Mouse (Mus musculus) kidney, embryonic 16.5 days (tissue): Measurements from ENCODE around the gene Epsti1. TPM values are rescaled to one million over a fixed set of nuclear protein-coding genes. Genes with fewer than 3 reads are reported as not detected.

Source experiments
- ATAC-seq: fragments of 200-750 bp; cut with Nextera tagmentation; 2 replicates; pipeline ENCODE4 v1.8.0; 2017; ENCODE audit warnings: moderate TSS enrichment; ENCODE audit not compliant: low FRiP score, low TSS enrichment
- H3K27ac ChIP-seq: fragments of 300-500 bp; sonication (generic); 2 replicates; pipeline ENCODE4 v1.5.1; 2014; ENCODE audit warnings: low read length
- H3K27me3 ChIP-seq: fragments of 300-500 bp; sonication (generic); 2 replicates; pipeline ENCODE4 v1.6.1; 2014; ENCODE audit warnings: low read length, control low read depth, mixed read lengths; ENCODE audit not compliant: insufficient read depth
- H3K36me3 ChIP-seq: fragments of 300-500 bp; sonication (generic); 2 replicates; pipeline ENCODE4 v1.6.1; 2014; ENCODE audit warnings: low read length, control low read depth, mixed read lengths; ENCODE audit not compliant: insufficient read depth
- H3K4me1 ChIP-seq: fragments of 300-500 bp; sonication (generic); 2 replicates; pipeline ENCODE4 v1.6.1; 2014; ENCODE audit warnings: low read length, control low read depth, mixed read lengths; ENCODE audit not compliant: insufficient read depth
- H3K4me2 ChIP-seq: fragments of 300-500 bp; sonication (generic); replicated peaks from 2 replicates; pipeline ENCODE4 v1.6.1; 2014; ENCODE audit warnings: low read depth, low read length
- H3K4me3 ChIP-seq: fragments of 300-500 bp; sonication (generic); 2 replicates; pipeline ENCODE4 v1.5.1; 2014; ENCODE audit warnings: mild to moderate bottlenecking, low read length
- H3K9ac ChIP-seq: fragments of 300-500 bp; sonication (generic); replicated peaks from 2 replicates; pipeline ENCODE4 v1.6.1; 2014; ENCODE audit warnings: low read length
- H3K9me3 ChIP-seq: fragments of 300-500 bp; sonication (generic); 2 replicates; pipeline ENCODE4 v1.6.1; 2016; ENCODE audit warnings: low read length, control low read depth
- WGBS: fragments of 180-500 bp; shearing (Covaris S2); extraction: QIAGEN DNeasy Blood & Tissue Kit; methylation state at CpG from one replicate; pipeline ENCODE4 v1.1.7; 2014; 5-methylcytosine and 5-hydroxymethylcytosine counted together
- polyA plus RNA-seq: library from polyadenylated mRNA; unstranded; fragments of >200 nt; fragmentation: Nextera tagmentation; extraction: Ambion mirVana; gene quantifications from 2 replicates; pipeline ENCODE4 v1.2.1, GENCODE M21; 2015

Epsti1 gene
- polyA plus RNA-seq, 1 experiment from 2014 or later, result 1.4 TPM

- WGBS, result 81% methylated on average over 5 of the region's 5 CpGs
- no peaks in the 10 kb centered on the region for H3K9me3 ChIP-seq
These were observed 77.5 kb downstream of the Epsti1 start for GRCm38 (mm10) chr14:77981516-77981915.

GRCm38 (mm10) chr14:77997731-77998130 lies 93.7 kb downstream of the Epsti1 start:
- H3K27ac ChIP-seq, result no peak overlapping the region
- no peak overlapping the region for H3K4me3 ChIP-seq
- no peaks in the 10 kb centered on the region for H3K27me3 ChIP-seq
- H3K4me2 ChIP-seq, result no peak overlapping the region
- H3K4me1 ChIP-seq, result no peaks in the 10 kb centered on the region
- no peak for ATAC-seq
- H3K9me3 ChIP-seq, result no peaks in the 10 kb centered on the region
- H3K9ac ChIP-seq, result no peak overlapping the region
- no peaks in the 10 kb centered on the region for H3K36me3 ChIP-seq

More at GRCm38 (mm10) chr14:77981516-77981915, 77.5 kb downstream of the Epsti1 start:
- Histone ChIP-seq H3K4me3 (no peak overlapping the region), H3K27me3 (no peaks in the 10 kb centered on the region), H3K4me2 (no peak overlapping the region), H3K36me3 (no peaks in the 10 kb centered on the region), H3K9ac (no peak overlapping the region), H3K4me1 (no peaks in the 10 kb centered on the region), H3K27ac (no peak overlapping the region)
- no peak for ATAC-seq

DNA sequence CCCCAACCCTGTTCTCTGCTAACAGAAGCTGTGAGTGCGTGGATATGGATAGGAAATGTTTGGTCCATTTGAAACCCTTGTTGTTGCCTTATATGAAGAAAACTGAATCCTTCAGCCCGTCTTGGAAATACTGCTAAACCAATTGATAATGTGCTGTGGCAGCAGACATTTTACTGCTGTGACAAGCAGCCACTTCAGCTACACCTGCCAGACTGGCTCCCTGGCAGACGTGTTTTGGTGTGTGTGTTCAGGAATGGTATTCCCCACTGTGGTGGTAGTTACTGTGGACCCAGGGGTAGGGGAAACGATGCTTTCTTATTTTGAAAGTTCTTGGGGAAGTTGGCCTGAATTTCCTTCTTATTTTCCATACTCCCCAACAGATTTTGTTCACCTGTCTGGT lies 100.4 kb downstream of the Epsti1 start:
- 86% methylated on average over 4 of the region's 4 CpGs for WGBS
- no peak overlapping the region for H3K27ac ChIP-seq
- H3K9ac ChIP-seq, result no peak overlapping the region
- H3K27me3 ChIP-seq, result no peaks in the 10 kb centered on the region
- no peaks in the 10 kb centered on the region for H3K4me1 ChIP-seq
- H3K36me3 ChIP-seq, result no peaks in the 10 kb centered on the region
- H3K4me3 ChIP-seq, result no peak overlapping the region
- H3K4me2 ChIP-seq, result no peak overlapping the region
- no peak for ATAC-seq
- H3K9me3 ChIP-seq, result no peaks in the 10 kb centered on the region

GRCm38 (mm10) chr14:78008019-78008418 lies 104.0 kb downstream of the Epsti1 start:
- no peaks in the 10 kb centered on the region for H3K36me3 ChIP-seq
- no peak overlapping the region for H3K9ac ChIP-seq
- WGBS, result 43% methylated on average over 6 of the region's 6 CpGs
- no peaks in the 10 kb centered on the region for H3K4me1 ChIP-seq
- ATAC-seq, result no peak
- H3K4me3 ChIP-seq, result no peak overlapping the region
- no peaks in the 10 kb centered on the region for H3K27me3 ChIP-seq
- no peak overlapping the region for H3K27ac ChIP-seq
- no peak overlapping the region for H3K4me2 ChIP-seq
- H3K9me3 ChIP-seq, result no peaks in the 10 kb centered on the region

- peak overlapping the region; percentile 12; the same call in 1 of the 2 replicates for H3K4me2 ChIP-seq
- no peaks in the 10 kb centered on the region for H3K9me3 ChIP-seq
- WGBS, result 51% methylated on average over 10 of the region's 10 CpGs
- no peaks in the 10 kb centered on the region for H3K36me3 ChIP-seq
- no peak overlapping the region for H3K27ac ChIP-seq
- H3K4me3 ChIP-seq, result no peak overlapping the region
- H3K9ac ChIP-seq, result no peak overlapping the region
- no peaks in the 10 kb centered on the region for H3K27me3 ChIP-seq
- H3K4me1 ChIP-seq, result no peaks in the 10 kb centered on the region
- ATAC-seq, result no peak
These were observed 107.8 kb downstream of the Epsti1 start for GRCm38 (mm10) chr14:78011808-78012207.

DNA sequence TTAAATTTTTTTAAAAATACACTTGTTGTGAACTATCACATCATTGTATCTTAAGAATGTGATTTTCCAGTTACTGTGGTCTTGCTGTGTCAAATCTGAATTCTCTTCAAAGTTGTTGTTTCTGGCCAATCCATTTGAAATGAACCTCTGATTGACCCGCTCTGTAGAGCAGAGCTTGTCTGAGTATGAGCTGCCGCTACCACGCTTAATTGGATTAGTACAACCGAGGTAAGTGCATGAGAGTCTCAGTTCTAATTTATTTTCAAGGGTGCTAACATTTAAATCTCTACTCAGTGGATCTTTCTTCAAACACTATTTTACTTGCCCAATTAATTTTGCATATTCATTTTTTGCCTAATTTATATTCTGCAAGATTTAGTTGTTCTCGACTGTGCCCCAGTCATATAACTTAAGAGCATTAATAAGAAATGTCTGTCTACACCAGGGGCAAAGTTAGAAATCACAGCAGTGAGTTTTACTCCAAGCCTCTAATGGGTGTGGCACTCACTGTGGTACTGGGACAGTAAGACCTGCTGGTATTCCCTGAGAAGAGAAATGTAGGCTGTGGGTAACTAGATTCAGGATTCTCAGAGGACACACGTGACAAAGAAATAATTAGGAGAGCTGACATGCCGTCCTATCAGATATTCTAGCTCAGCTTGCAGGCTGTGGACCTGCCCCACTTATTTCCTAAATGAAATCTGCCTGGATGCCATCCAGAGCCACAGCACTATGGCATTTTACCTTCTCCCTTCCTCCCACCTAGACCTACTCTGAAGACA lies 111.7 kb downstream of the Epsti1 start:
- ATAC-seq, result no peak
- no peaks in the 10 kb centered on the region for H3K4me1 ChIP-seq
- H3K36me3 ChIP-seq, result no peaks in the 10 kb centered on the region
- no peak overlapping the region for H3K4me3 ChIP-seq
- H3K27ac ChIP-seq, result no peak overlapping the region
- no peaks in the 10 kb centered on the region for H3K9me3 ChIP-seq
- 76% methylated on average over 7 of the region's 7 CpGs for WGBS
- H3K27me3 ChIP-seq, result no peaks in the 10 kb centered on the region
- no peak overlapping the region for H3K9ac ChIP-seq
- H3K4me2 ChIP-seq, result no peak overlapping the region

- Histone ChIP-seq H3K4me1 (no peaks in the 10 kb centered on the region), H3K36me3 (no peaks in the 10 kb centered on the region), H3K27ac (no peak overlapping the region), H3K9me3 (no peaks in the 10 kb centered on the region), H3K4me2 (no peak overlapping the region), H3K9ac (no peak overlapping the region), H3K27me3 (no peaks in the 10 kb centered on the region), H3K4me3 (no peak overlapping the region)
- WGBS, result 71% methylated on average over 4 of the region's 4 CpGs
- no peak for ATAC-seq
These were observed 112.4 kb downstream of the Epsti1 start for GRCm38 (mm10) chr14:78016398-78016797.

DNA sequence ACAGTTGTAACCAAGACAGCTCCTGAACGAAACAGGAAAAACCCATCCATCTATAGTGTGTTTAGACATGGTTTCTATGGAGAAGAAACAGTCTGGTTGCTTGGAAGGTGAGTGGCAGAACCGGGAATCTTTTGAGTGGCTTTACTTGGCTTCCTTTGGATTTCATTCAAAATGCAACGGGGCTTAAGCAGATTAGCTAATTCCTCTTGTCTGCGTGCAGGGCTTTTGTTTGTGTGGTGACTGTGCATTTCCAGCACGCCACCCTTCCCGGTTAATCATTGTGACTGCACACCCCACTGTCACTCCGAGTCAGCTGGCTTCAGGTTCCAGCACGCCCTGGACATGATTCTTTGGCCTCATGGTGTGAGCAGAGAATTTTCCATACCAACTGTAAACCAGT lies 115.9 kb downstream of the Epsti1 start:
- no peak for ATAC-seq
- 73% methylated on average over 8 of the region's 8 CpGs for WGBS
- no peaks in the 10 kb centered on the region for H3K4me1 ChIP-seq
- H3K27ac ChIP-seq, result no peak overlapping the region
- H3K27me3 ChIP-seq, result no peaks in the 10 kb centered on the region
- no peak overlapping the region for H3K9ac ChIP-seq
- no peak overlapping the region for H3K4me3 ChIP-seq
- no peak overlapping the region for H3K4me2 ChIP-seq
- no peaks in the 10 kb centered on the region for H3K36me3 ChIP-seq
- no peaks in the 10 kb centered on the region for H3K9me3 ChIP-seq

- Histone ChIP-seq H3K4me2 (no peak overlapping the region; the same call in 1 of the 2 replicates), H3K27ac (no peak overlapping the region), H3K9me3 (0 out of 2 replicates have a peak, but pooled peaks cover 3% of the 10 kb centered on the region), H3K4me1 (no peaks in the 10 kb centered on the region; the same call in 1 of the 2 replicates), H3K9ac (no peak overlapping the region), H3K36me3 (no peaks in the 10 kb centered on the region), H3K27me3 (no peaks in the 10 kb centered on the region), H3K4me3 (no peak overlapping the region)
- no peak for ATAC-seq
- 72% methylated on average over 8 of the region's 8 CpGs for WGBS
These were observed 134.8 kb downstream of the Epsti1 start for GRCm38 (mm10) chr14:78038876-78039275.

- Histone ChIP-seq H3K4me3 (no peak overlapping the region), H3K4me2 (no peak overlapping the region), H3K27ac (no peak overlapping the region), H3K9me3 (0 out of 2 replicates have a peak, but pooled peaks cover 3% of the 10 kb centered on the region), H3K4me1 (no peaks in the 10 kb centered on the region; the same call in 1 of the 2 replicates), H3K9ac (no peak overlapping the region), H3K36me3 (no peaks in the 10 kb centered on the region), H3K27me3 (no peaks in the 10 kb centered on the region)
- no peak for ATAC-seq
- WGBS, result 72% methylated on average over 6 of the region's 6 CpGs
These were observed 136.6 kb downstream of the Epsti1 start for GRCm38 (mm10) chr14:78040643-78041042.
